Mouse (Mus musculus) bone marrow, adult 2 months (tissue): ENCODE measurements at regions not wholly inside any gene's neighbourhood (a gene's known extent, or its start where the extent isn't known, plus 50 kb on each side); places are given as distances from the start of the nearest gene placed in this dataset.

ENCODE experiments used
- H3K27ac ChIP-seq: fragments of 200-500 bp; 2 replicates; pipeline ENCODE4 v1.5.1; 2012; ENCODE audit warnings: low read depth, mild to moderate bottlenecking, control low read depth, inconsistent platforms, low read length; ENCODE audit not compliant: control insufficient read depth, poor library complexity, insufficient read depth
- H3K4me1 ChIP-seq: fragments of 200-500 bp; 2 replicates; pipeline ENCODE4 v1.6.1; 2011; ENCODE audit warnings: low read length; ENCODE audit not compliant: control insufficient read depth, insufficient read depth
- H3K4me3 ChIP-seq: fragments of 200-500 bp; replicated peaks from 2 replicates; pipeline ENCODE3; 2011; ENCODE audit warnings: mild to moderate bottlenecking, low read depth, low read length, control low read depth; ENCODE audit not compliant: control insufficient read depth
- CTCF ChIP-seq: fragments of 200-500 bp; IDR thresholded peaks from 2 replicates; pipeline ENCODE4 v1.5.1; 2011; ENCODE audit warnings: low read length, control low read depth; ENCODE audit not compliant: control insufficient read depth, insufficient read depth
- POLR2A ChIP-seq: fragments of 200-500 bp; IDR thresholded peaks from 2 replicates; pipeline ENCODE4 v1.6.1; 2011; ENCODE audit warnings: low read depth, mild to moderate bottlenecking, control low read depth, low read length, borderline replicate concordance; ENCODE audit not compliant: control insufficient read depth
- WGBS: fragments of 180-500 bp; shearing (Covaris S2); methylation state at CpG from one replicate; pipeline ENCODE4 v1.1.7; 2018; 5-methylcytosine and 5-hydroxymethylcytosine counted together

GRCm38 (mm10) chr7:71411293-71412011 is 60.2 kb upstream of the Gm10295 start:
- H3K4me1 ChIP-seq, result no peaks in the 10 kb centered on the region
- H3K4me3 ChIP-seq, result no peak overlapping the region
- H3K27ac ChIP-seq, result no peak overlapping the region
- no peak for TF ChIP-seq CTCF
- TF ChIP-seq POLR2A, result no peak
- WGBS, result 4% methylated on average over 14 of the region's 14 CpGs

GRCm38 (mm10) chr7:71409903-71410302 is 58.6 kb upstream of the Gm10295 start:
- H3K4me1 ChIP-seq, result no peaks in the 10 kb centered on the region
- TF ChIP-seq CTCF (no peak), POLR2A (no peak)
- WGBS, result 31% methylated on average over 9 of the region's 9 CpGs
- no peak overlapping the region for H3K27ac ChIP-seq
- H3K4me3 ChIP-seq, result no peak overlapping the region

DNA sequence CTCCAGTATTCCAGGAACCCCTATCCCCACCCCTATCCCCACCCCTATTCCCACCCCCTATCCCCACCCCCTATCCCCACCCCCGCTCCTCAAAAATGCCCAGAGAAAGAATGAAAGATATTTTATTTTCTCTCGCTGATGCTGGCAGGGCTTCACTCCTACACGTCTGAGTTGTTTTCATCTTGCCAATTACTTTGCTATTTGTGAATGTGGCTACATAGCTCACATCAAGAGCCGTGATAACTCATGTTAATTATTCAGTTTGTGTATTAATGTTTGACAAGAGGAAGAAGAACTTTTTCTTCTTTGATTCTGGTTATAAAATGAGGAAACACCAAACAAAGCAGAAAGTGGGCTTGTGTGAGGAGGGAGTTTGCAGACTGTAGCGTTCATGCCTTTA is 57.8 kb upstream of the Gm10295 start:
- no peak for TF ChIP-seq CTCF
- no peak for TF ChIP-seq POLR2A
- H3K4me3 ChIP-seq, result no peak overlapping the region
- H3K27ac ChIP-seq, result no peak overlapping the region
- H3K4me1 ChIP-seq, result no peaks in the 10 kb centered on the region
- WGBS, result 36% methylated on average over 5 of the region's 5 CpGs

- H3K27ac ChIP-seq, result no peak overlapping the region
- WGBS, result 86% methylated on average over 8 of the region's 8 CpGs
- H3K4me1 ChIP-seq, result no peaks in the 10 kb centered on the region
- H3K4me3 ChIP-seq, result no peak overlapping the region
- TF ChIP-seq CTCF (no peak), POLR2A (no peak)
Observed at GRCm38 (mm10) chr7:71406283-71406682, 55.0 kb upstream of the Gm10295 start.
